Mouse (Mus musculus): ENCODE data around the gene Mavs. TPM values are rescaled to one million over a fixed set of nuclear protein-coding genes. Genes with fewer than 3 reads are reported as not detected.
A peak's percentile ranks its signal among the peaks of the same experiment; 100 is the strongest.

The Mavs gene
- polyA plus RNA-seq (2012; ENCODE audit: insufficient read depth, insufficient read length, missing spikeins), result 39.0 and 40.3 TPM in 2 replicates

DNA sequence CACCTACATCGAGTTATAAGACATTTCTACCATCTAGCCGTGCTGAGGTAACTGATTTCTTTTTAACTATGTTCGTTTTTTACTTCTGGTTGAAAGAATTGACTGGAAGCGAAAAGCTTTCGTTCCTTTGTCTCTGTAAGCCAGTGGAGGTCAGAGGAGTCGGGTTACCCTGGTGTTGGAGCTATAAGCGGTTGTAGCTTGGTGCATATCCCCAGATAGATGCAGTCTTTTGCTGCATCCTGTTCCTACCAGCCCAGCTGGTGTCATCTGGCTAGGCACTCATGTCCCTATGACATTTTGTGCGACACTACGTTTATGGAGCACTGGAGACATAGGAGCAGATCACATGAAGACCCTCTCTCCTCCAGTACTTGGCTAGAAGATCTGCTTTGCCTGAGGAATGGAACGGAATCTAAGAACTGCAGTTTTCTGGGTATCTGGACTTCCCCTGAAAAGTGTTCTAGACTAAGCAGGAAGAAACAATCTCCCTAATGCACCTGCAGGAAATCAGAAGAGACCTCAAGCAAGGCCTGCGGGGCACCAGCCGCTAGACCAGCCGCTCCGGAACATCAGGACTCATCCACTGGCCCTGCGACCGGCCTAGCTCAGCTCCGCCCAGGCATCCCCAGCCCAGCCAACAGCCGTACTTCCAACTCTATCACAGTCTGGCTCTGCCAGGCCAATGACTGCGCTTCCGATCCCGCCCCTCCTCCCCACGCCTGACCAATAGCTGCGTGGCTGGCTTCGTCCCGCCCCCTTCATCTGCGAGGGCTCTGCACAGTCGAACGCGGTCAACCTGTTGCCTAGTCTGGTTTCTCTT is at the start of gene Mavs:
Gene Mavs (plus strand): TSS at position 757 of the 820 bp plus-strand sequence.
- peaks cover 32% of the 10 kb centered on the region for H3K4me1 ChIP-seq (ENCODE audit: control insufficient read depth, insufficient read depth, low read length)
- H3K4me3 ChIP-seq (ENCODE audit: insufficient read depth, low read length), result peak within 1 kb of the TSS; percentile 73
- H3K27ac ChIP-seq (ENCODE audit: insufficient read depth, low read depth, low read length), result peak within 1 kb of the TSS; percentile 60
- no peak for TF ChIP-seq CTCF (IDR thresholded peaks at IDR 0.05; ENCODE audit: low read depth, low read length)
- no peak for TF ChIP-seq POLR2A (IDR thresholded peaks at IDR 0.05; ENCODE audit: borderline replicate concordance, low read depth, low read length)

DNA sequence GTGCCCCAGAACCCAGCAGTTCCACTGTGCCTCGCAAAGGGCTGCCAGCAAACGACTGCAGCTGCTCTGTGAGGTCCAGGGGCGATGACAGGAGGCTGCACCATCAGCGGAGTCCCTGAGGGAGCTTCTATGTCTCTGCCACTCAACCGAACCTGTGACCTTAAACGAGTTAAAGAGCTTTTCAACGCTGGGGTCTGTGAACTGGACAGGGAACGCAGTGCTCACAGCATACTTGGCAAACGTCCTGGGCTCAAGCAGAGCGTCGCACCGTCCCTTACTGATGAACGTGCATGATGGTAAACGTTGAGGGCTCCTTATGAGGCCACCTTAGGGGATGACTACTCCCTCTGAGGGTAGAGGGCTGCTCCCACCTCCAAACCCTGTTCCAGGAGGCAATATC is 47.5 kb upstream of the Mavs start:
- peaks cover 34% of the 10 kb centered on the region for H3K4me1 ChIP-seq (ENCODE audit: control insufficient read depth, insufficient read depth, low read length)
- TF ChIP-seq CTCF (IDR thresholded peaks at IDR 0.05; ENCODE audit: low read depth, low read length) (no peak), POLR2A (IDR thresholded peaks at IDR 0.05; ENCODE audit: borderline replicate concordance, low read depth, low read length) (no peak)
- no peak overlapping the region for H3K27ac ChIP-seq (ENCODE audit: insufficient read depth, low read depth, low read length)
- H3K4me3 ChIP-seq (ENCODE audit: insufficient read depth, low read length), result peak overlapping the region; percentile 54

DNA sequence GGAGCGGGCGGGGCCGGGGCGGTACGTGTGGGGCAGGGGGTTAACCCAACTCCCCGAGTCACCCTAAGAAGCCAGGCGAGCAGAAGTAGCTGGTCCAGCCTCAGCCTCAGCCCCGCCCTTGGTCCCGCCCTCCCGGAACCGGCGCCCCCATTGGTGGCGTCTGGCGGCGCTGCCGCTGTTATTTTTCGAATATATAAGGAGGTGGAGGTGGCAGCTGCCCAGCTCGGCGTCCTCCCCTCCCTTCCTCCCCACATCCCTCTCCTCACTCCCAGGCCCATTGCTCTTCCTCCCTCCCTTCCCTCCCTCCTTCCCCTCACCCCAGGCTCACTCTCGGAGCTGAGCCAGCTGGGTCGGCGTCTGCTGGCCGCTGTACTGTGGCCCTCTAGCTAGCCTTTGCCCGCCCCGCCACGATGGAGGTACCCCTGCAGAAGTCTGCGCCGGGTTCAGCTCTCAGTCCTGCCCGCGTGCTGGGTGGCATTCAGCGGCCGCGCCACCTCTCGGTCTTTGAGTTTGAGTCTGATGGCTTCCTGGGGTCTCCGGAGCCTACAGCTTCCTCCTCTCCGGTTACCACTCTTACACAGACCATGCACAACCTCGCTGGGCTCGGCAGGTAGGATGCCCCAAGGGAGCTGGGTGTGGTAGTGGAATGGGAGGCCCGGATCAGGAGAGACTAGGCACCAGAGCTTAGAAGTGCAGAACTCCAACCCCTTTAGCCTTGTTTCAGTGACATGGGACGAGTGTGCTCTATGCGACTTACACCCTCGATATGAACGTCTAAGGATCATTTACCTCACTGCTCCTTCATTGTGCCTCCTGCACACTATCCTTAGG is 46.9 kb upstream of the Mavs start, which contains the start of the genes Cdc25b and Spef1:
Gene Cdc25b (plus strand): TSS at position 179 of the 831 bp plus-strand sequence.
Gene Spef1 (minus strand): TSS at position 512 of the 831 bp plus-strand sequence.
- Histone ChIP-seq H3K27ac (ENCODE audit: insufficient read depth, low read depth, low read length) (peak within 1 kb of the TSS; percentile 21; the same call in 1 of the 2 replicates), H3K4me3 (ENCODE audit: insufficient read depth, low read length) (peak within 1 kb of the TSS; percentile 83), H3K4me1 (ENCODE audit: control insufficient read depth, insufficient read depth, low read length) (peaks cover 34% of the 10 kb centered on the region)
- TF ChIP-seq CTCF (IDR thresholded peaks at IDR 0.05; ENCODE audit: low read depth, low read length) (no peak), POLR2A (IDR thresholded peaks at IDR 0.05; ENCODE audit: borderline replicate concordance, low read depth, low read length) (no peak)

DNA sequence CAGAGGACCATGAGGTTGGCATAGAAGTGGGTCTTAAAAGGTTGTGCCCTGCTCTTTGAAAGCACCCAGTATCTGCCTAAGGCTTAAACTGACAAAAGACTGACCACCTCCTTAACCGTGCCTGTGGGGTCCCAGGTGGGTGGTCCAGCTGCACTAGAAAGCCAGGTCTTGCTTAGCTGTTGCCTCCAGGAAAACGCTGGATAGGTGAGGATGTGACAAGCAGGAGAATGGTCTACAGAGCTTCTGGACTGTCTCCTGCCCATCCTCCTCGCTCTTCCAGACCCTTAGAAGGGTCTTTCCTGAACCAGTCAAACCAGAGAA is 46.3 kb upstream of the Mavs start:
- Histone ChIP-seq H3K4me3 (ENCODE audit: insufficient read depth, low read length) (peak overlapping the region; percentile 83), H3K27ac (ENCODE audit: insufficient read depth, low read depth, low read length) (no peak overlapping the region; the same call in 1 of the 2 replicates), H3K4me1 (ENCODE audit: control insufficient read depth, insufficient read depth, low read length) (peaks cover 34% of the 10 kb centered on the region)
- no peak for TF ChIP-seq POLR2A (IDR thresholded peaks at IDR 0.05; ENCODE audit: borderline replicate concordance, low read depth, low read length)
- TF ChIP-seq CTCF (IDR thresholded peaks at IDR 0.05; ENCODE audit: low read depth, low read length), result no peak

DNA sequence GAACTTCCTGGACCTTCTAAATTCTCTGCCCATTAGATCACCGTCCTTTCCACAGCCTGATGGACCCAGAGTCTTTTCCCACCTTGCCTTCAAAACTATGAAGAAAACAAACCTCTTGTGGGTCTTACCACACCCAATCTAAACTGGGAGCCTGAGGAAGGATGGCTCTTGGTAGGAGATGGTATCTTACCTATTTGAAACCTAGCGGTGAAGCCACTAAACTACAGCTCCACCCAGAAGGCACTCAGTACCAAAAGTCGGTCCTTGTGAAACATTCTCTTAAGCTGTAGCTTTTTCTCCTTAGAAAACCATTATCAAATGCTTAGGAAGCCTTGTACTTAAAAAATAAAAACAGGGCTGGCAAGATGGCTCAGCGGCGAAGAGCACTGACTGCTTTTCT is 45.6 kb upstream of the Mavs start:
- Histone ChIP-seq H3K4me1 (ENCODE audit: control insufficient read depth, insufficient read depth, low read length) (peaks cover 34% of the 10 kb centered on the region), H3K4me3 (ENCODE audit: insufficient read depth, low read length) (no peak overlapping the region), H3K27ac (ENCODE audit: insufficient read depth, low read depth, low read length) (no peak overlapping the region)
- no peak for TF ChIP-seq CTCF (IDR thresholded peaks at IDR 0.05; ENCODE audit: low read depth, low read length)
- no peak for TF ChIP-seq POLR2A (IDR thresholded peaks at IDR 0.05; ENCODE audit: borderline replicate concordance, low read depth, low read length)

DNA sequence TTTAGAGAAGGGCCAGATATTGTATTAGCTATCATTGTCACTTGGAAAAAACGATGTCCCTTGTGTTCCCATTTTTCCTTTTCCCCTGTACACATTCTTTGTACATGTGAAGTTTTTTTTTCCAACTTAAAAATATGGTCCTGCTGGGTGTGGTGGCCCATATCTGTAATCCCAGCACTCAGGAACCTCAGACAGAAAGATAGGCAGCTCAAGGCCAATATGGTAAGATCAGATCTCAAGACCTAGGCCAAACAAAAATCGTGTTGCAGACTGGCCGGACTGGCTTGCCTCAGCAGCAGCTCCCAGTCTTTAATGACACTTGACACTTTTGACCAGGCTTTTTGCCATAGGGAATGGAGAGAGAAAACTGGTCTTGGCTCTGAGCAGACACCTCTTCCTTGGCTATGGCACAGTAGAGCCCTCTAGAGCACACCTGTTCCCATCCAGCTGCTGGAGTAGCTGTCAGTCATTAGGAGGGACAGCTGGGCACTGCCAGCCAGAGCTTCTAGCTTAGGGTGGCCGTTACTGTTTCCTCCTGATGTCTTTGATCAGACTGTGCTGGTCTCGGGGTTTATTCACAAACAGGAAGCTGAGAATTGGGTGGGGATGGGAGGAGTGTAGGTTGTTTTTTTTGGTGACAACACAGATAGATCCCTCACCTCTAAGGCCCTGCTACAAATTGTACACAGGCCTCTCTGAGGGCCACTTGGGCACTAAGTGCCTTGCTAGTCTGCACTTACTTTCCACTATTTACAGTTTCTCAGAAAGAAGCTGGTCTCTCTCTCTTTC is 44.1 kb upstream of the Mavs start:
- TF ChIP-seq CTCF (IDR thresholded peaks at IDR 0.05; ENCODE audit: low read depth, low read length) (no peak), POLR2A (IDR thresholded peaks at IDR 0.05; ENCODE audit: borderline replicate concordance, low read depth, low read length) (no peak)
- Histone ChIP-seq H3K27ac (ENCODE audit: insufficient read depth, low read depth, low read length) (peak overlapping the region; percentile 30; the same call in 1 of the 2 replicates), H3K4me1 (ENCODE audit: control insufficient read depth, insufficient read depth, low read length) (peaks cover 34% of the 10 kb centered on the region), H3K4me3 (ENCODE audit: insufficient read depth, low read length) (no peak overlapping the region)

DNA sequence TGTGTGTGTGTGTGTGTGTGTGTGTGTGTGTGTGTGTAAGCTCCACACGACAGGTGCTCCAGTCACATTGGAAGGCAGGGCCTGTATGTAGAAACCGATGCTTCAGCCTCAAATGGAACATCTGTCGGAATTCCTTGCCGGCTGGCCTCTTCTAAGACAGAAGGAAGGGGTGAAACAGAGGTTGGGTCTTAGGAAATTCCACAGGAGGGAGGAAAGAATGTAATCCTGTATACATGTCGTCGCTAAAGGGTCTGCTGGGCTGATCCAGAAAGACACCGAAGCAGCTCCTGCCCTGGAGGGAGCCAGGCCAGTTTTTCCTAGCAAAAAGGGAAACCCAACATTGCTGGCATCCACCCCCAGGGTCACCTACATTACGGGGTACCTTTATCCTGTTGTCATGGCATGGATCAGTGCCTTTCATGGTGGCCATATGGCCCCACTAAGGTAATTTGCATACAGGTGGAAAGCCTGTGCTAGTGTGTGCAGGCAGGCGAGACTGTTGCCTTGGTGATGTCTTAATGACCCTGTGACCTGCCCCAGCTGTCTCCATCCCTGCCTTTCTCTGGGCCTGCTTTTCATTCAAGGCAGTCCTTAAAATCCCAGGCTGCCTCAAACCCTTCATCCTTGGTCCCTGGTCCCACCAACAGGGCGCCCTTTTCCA is 43.4 kb upstream of the Mavs start:
- no peak overlapping the region for H3K27ac ChIP-seq (ENCODE audit: insufficient read depth, low read depth, low read length)

DNA sequence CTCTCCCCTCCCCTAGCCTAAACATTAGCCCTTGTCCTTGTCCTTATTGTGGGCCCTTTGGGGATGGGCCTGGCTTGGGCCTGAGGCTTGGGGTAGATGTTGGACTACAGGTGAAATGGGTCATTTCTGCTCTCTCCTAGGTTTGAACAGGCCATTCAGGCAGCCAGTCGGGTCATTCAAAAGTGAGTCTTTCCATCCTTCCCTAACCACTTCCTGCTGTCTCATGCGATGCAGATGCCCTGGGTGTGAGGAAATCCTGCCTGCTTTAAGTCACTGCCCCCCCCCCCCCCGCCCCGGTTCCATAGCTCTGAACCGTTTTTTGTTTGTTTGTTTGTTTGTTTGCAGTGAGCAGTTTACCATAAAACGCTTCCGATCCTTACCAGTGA is 42.9 kb upstream of the Mavs start:
- TF ChIP-seq POLR2A (IDR thresholded peaks at IDR 0.05; ENCODE audit: borderline replicate concordance, low read depth, low read length) (no peak), CTCF (IDR thresholded peaks at IDR 0.05; ENCODE audit: low read depth, low read length) (no peak)
- Histone ChIP-seq H3K4me3 (ENCODE audit: insufficient read depth, low read length) (no peak overlapping the region), H3K4me1 (ENCODE audit: control insufficient read depth, insufficient read depth, low read length) (peaks cover 32% of the 10 kb centered on the region), H3K27ac (ENCODE audit: insufficient read depth, low read depth, low read length) (no peak overlapping the region)

More for the DNA sequence above, 43.4 kb upstream of the Mavs start:
- H3K4me3 ChIP-seq (ENCODE audit: insufficient read depth, low read length), result no peak overlapping the region
- H3K4me1 ChIP-seq (ENCODE audit: control insufficient read depth, insufficient read depth, low read length), result peaks cover 34% of the 10 kb centered on the region
- TF ChIP-seq CTCF (IDR thresholded peaks at IDR 0.05; ENCODE audit: low read depth, low read length) (no peak), POLR2A (IDR thresholded peaks at IDR 0.05; ENCODE audit: borderline replicate concordance, low read depth, low read length) (no peak)
